Mouse (Mus musculus) thymus, postnatal 10 days (tissue): Measurements from ENCODE around the gene Tbc1d23.
"Not testable (repeated sequence)": the region's sequence is repeated elsewhere in the genome, so short reads cannot be mapped to it uniquely, and the experiment has no call there.

Source experiments
- DNase-seq, 2 experiments: peaks; one replicate each; pipeline ENCODE4 v3.0.0; 2021; ENCODE audit warnings: low spot score in 2 of 2

The Tbc1d23 gene

GRCm38 (mm10) chr16:57215957-57216356 lies 15.3 kb downstream of the Tbc1d23 start:
- DNase-seq = no peak

- no peak for DNase-seq
These were observed 20.3 kb downstream of the Tbc1d23 start for GRCm38 (mm10) chr16:57211037-57211436.

- DNase-seq = no peak
These were observed 23.0 kb downstream of the Tbc1d23 start for GRCm38 (mm10) chr16:57208342-57208741.

- no peak for DNase-seq
These were observed 34.0 kb downstream of the Tbc1d23 start for GRCm38 (mm10) chr16:57197281-57197680.

- DNase-seq = no peak
These were observed 34.7 kb downstream of the Tbc1d23 start for GRCm38 (mm10) chr16:57196590-57196989.

GRCm38 (mm10) chr16:57191214-57191613 lies 40.1 kb downstream of the Tbc1d23 start:
- DNase-seq = no peak

- DNase-seq = no peak
These were observed 40.9 kb downstream of the Tbc1d23 start for GRCm38 (mm10) chr16:57190390-57190789.

- no peak for DNase-seq
These were observed 41.8 kb downstream of the Tbc1d23 start for GRCm38 (mm10) chr16:57189493-57189892.

GRCm38 (mm10) chr16:57186618-57187017 lies 44.7 kb downstream of the Tbc1d23 start:
- no peak for DNase-seq

- no peak for DNase-seq
These were observed 49.3 kb downstream of the Tbc1d23 start for GRCm38 (mm10) chr16:57182037-57182436.

GRCm38 (mm10) chr16:57181180-57181579 lies 50.1 kb downstream of the Tbc1d23 start:
- DNase-seq = no peak

GRCm38 (mm10) chr16:57177664-57178063 lies 53.6 kb downstream of the Tbc1d23 start:
- DNase-seq = no peak

- DNase-seq = peak; percentile 20 to 49
These were observed 54.0 kb downstream of the Tbc1d23 start for GRCm38 (mm10) chr16:57177254-57177653.

GRCm38 (mm10) chr16:57176276-57176675 lies 55.0 kb downstream of the Tbc1d23 start:
- no peak for DNase-seq

GRCm38 (mm10) chr16:57175751-57176150 lies 55.6 kb downstream of the Tbc1d23 start:
- no peak for DNase-seq

GRCm38 (mm10) chr16:57174480-57174879 lies 56.8 kb downstream of the Tbc1d23 start:
- not testable (repeated sequence) for DNase-seq

GRCm38 (mm10) chr16:57171570-57171969 lies 59.7 kb downstream of the Tbc1d23 start:
- DNase-seq = no peak

- no peak for DNase-seq
These were observed 60.1 kb downstream of the Tbc1d23 start for GRCm38 (mm10) chr16:57171161-57171560.

GRCm38 (mm10) chr16:57168236-57168635 lies 63.1 kb downstream of the Tbc1d23 start:
- no peak for DNase-seq

- no peak for DNase-seq
These were observed 63.8 kb downstream of the Tbc1d23 start for GRCm38 (mm10) chr16:57167514-57167912.

- DNase-seq = peak; percentile 91 to 98
These were observed 64.4 kb downstream of the Tbc1d23 start, which contains the start of gene Nit2 for GRCm38 (mm10) chr16:57166611-57167513. Gene Nit2, minus strand, starts transcription at chr16:57167341.

GRCm38 (mm10) chr16:57166086-57166485 lies 65.2 kb downstream of the Tbc1d23 start:
- DNase-seq = no peak

- no peak for DNase-seq
These were observed 66.1 kb downstream of the Tbc1d23 start for GRCm38 (mm10) chr16:57165157-57165556.
